ENCODE assay signal across 8 mouse cellular contexts in genomic region chr15:83293144-83293543, GRCm38 (mm10).
DNase-seq lines count a peak whose midpoint lies in the region; ATAC-seq lines count a peak whose summit lies in the region.
"Had no signal": no experiment of that assay in that cellular context is flagged by ENCODE, and none has a peak within 500 bp of the region (broad histone marks: within the 10 kb centered on the region; RNA-seq: fewer than 3 reads in every experiment).

No protein-coding gene starts in this region.

- peak; percentile 48 for DNase-seq in urinary bladder, postnatal 14 days (ENCODE audit: low spot score)
- no peak for DNase-seq in urinary bladder, postnatal 25 days (ENCODE audit: low spot score)
- DNase-seq in kidney, adult 18-20 months: peak; percentile 69
- peak; percentile 79 to 85 for DNase-seq in lung, adult 18-20 months
- no peak for DNase-seq in thymus, postnatal 10 days (ENCODE audit: low spot score in 2 of 2)
- no peak for DNase-seq in MN1 (ENCODE audit: low spot score)
- DNase-seq: thymus, postnatal 14 days had no signal

- no peak for ATAC-seq in frontal cortex, adult (ENCODE audit: low TSS enrichment)

Comparison
In these comparisons a context has a peak if more than half of its experiments do, and no peak if none do; other contexts are left out.
1. DNase-seq: peak in urinary bladder, postnatal 14 days (single experiment), kidney, adult 18-20 months (single experiment) and lung, adult 18-20 months (2 of 2); none in urinary bladder, postnatal 25 days (single experiment), thymus, postnatal 10 days (0 of 2) and MN1 (single experiment).